Mouse (Mus musculus) kidney, postnatal 0 days (tissue): ENCODE measurements around the gene Lrrc39. TPM values are rescaled to one million over a fixed set of nuclear protein-coding genes. Genes with fewer than 3 reads are reported as not detected.

Experiments
- ATAC-seq: fragments of 200-750 bp; cut with Nextera tagmentation; replicated peaks from 2 replicates; pipeline ENCODE4 v1.8.0; 2017; ENCODE audit warnings: low read depth, moderate number of reproducible peaks, moderate TSS enrichment, moderate library complexity; ENCODE audit not compliant: low FRiP score
- DNase-seq: peaks from one replicate; pipeline ENCODE4 v3.0.0-alpha.2; 2016; ENCODE audit warnings: low spot score
- H3K27ac ChIP-seq: fragments of 300-500 bp; sonication (generic); 2 replicates; pipeline ENCODE4 v1.5.1; 2014; ENCODE audit warnings: mild to moderate bottlenecking
- H3K27me3 ChIP-seq: fragments of 300-500 bp; sonication (generic); 2 replicates; pipeline ENCODE4 v1.6.1; 2014; ENCODE audit warnings: low read length, mixed read lengths; ENCODE audit not compliant: insufficient read depth
- H3K36me3 ChIP-seq: fragments of 300-500 bp; sonication (generic); 2 replicates; pipeline ENCODE4 v1.6.1; 2014; ENCODE audit warnings: low read length, mixed read lengths; ENCODE audit not compliant: insufficient read depth
- H3K4me1 ChIP-seq: fragments of 300-500 bp; sonication (generic); replicated peaks from 2 replicates; pipeline ENCODE4 v1.6.1; 2014; ENCODE audit warnings: antibody characterized with exemption, low read length, mixed read lengths; ENCODE audit not compliant: insufficient read depth
- H3K4me2 ChIP-seq: fragments of 300-500 bp; sonication (generic); 2 replicates; pipeline ENCODE4 v1.6.1; 2014; ENCODE audit warnings: mild to moderate bottlenecking, low read length, moderate library complexity, mixed read lengths
- H3K4me3 ChIP-seq: fragments of 300-500 bp; sonication (generic); replicated peaks from 2 replicates; pipeline ENCODE4 v1.5.1; 2014; ENCODE audit warnings: low read depth, low read length
- H3K9ac ChIP-seq: fragments of 300-500 bp; sonication (generic); 2 replicates; pipeline ENCODE4 v1.6.1; 2014; ENCODE audit warnings: low read depth, low read length
- H3K9me3 ChIP-seq: fragments of 300-500 bp; sonication (generic); replicated peaks from 2 replicates; pipeline ENCODE4 v1.6.1; 2016; ENCODE audit warnings: low read length, inconsistent platforms, mixed read lengths
- CTCF ChIP-seq: IDR thresholded peaks from 2 replicates; pipeline ENCODE4 v1.5.1; 2016; ENCODE audit warnings: antibody characterized with exemption, low read depth, mild to moderate bottlenecking, moderate library complexity
- WGBS: fragments of 180-500 bp; shearing (Covaris S2); extraction: QIAGEN DNeasy Blood & Tissue Kit; methylation state at CpG from one replicate; pipeline ENCODE4 v1.1.7; 2014; 5-methylcytosine and 5-hydroxymethylcytosine counted together
- polyA plus RNA-seq: library from polyadenylated mRNA; unstranded; fragments of >200 nt; fragmentation: Nextera tagmentation; extraction: Ambion mirVana; gene quantifications from 2 replicates; pipeline ENCODE4 v1.2.1, GENCODE M21; 2015

The Lrrc39 gene
- polyA plus RNA-seq, 1 experiment from 2014 or later, result 0.39 TPM

DNA sequence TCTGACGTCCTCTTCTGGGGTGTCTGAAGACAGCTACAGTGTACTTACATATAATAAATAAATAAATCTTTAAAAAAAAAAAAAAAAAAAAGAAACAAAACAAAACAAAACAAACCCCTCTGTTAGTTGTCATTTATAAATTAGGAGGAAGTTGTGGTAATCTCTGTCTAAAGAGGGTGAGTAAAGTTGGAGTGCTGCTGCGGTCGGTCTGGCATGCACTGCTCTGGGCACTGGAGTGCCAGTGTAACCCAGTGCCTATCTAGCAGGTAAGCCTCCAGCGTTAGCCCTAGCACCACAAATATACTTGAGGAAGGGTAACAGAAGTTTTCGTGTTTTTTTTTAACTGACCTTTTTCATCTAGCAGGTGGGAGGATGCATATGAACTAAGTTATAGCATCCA lies 38.2 kb downstream of the Lrrc39 start:
- no peaks in the 10 kb centered on the region for H3K9me3 ChIP-seq
- WGBS, result 77% methylated on average over 5 of the region's 5 CpGs
- no peak overlapping the region for H3K4me3 ChIP-seq
- H3K4me1 ChIP-seq, result no peaks in the 10 kb centered on the region
- no peak overlapping the region for H3K27ac ChIP-seq
- ATAC-seq (no peak), DNase-seq (no peak)
- TF ChIP-seq CTCF, result no peak
- no peak overlapping the region for H3K4me2 ChIP-seq
- H3K27me3 ChIP-seq, result no peaks in the 10 kb centered on the region
- no peak overlapping the region for H3K9ac ChIP-seq
- no peaks in the 10 kb centered on the region for H3K36me3 ChIP-seq

DNA sequence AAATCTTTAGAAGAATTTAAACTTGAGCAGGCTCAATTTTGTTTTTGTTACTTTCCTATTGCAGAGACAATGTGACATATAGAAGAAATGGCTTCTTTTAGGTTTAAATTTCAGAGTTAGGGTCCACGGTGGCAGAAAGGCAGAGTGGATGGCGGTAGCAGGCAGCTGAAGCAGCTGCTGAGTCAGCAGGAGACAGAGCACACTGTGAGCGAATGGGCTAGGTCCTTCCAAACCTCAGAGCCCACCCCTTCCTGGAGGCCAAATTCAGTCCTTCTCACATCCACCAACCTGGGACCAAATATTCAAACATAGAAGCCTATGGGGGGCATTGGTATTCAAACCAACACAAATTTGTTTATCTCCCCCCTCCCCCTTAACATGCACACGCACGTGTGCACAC lies 39.0 kb downstream of the Lrrc39 start:
- no peaks in the 10 kb centered on the region for H3K4me1 ChIP-seq
- H3K4me2 ChIP-seq, result no peak overlapping the region
- DNase-seq, result no peak
- H3K27ac ChIP-seq, result no peak overlapping the region
- H3K9ac ChIP-seq, result no peak overlapping the region
- TF ChIP-seq CTCF, result no peak
- H3K9me3 ChIP-seq, result no peaks in the 10 kb centered on the region
- 89% methylated on average over 5 of the region's 5 CpGs for WGBS
- H3K4me3 ChIP-seq, result no peak overlapping the region
- no peaks in the 10 kb centered on the region for H3K36me3 ChIP-seq
- ATAC-seq, result no peak
- no peaks in the 10 kb centered on the region for H3K27me3 ChIP-seq

DNA sequence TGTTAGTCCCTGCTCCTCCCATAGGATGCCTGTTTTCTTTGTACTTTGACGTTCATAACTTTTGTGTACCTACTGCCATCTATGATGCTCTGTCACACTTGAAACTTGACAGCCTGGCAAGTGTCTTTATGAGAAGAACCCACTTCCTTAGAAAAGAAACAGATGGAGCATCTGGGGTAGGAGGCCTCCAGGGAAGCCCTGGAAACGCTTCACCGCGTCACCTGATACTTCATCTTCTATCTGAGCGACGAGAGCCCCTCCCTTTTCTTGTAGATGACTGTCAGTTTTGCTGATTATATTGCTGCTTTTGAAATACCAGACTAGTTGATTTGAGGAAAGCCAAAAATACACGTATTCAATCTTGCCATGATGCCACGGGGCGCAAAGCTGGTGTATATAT lies 41.8 kb downstream of the Lrrc39 start:
- no peak overlapping the region for H3K4me3 ChIP-seq
- 59% methylated on average over 9 of the region's 9 CpGs for WGBS

DNA sequence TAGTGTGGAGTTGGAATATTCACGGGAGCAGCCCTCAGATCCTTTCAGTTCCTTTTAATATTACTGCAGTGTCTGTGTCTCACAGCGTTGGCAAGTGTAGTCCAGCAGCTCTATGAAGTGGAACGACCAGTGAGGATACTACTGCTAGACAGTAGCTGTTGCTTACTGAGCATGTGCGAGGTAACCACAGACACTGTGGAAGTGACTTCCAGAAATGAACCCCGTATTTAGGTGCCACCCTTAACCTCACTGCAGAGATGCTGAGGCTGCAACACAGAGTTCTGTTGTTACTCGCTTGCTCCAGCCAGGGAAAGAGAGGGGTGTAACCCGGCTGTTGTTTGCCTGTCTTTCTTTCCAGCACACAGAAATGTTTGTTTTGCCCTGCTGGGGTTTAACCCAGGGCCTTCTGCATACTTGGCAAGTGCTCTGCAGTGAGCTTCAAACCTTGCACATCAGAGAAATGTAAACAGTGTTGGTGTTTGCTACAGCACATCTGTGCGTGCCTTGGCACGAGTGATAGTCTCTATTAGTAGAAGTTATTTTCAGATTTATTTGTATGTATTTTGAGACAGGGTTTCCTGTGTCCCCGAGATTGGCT lies 51.6 kb downstream of the Lrrc39 start, which contains the start of gene Trmt13:
Gene Trmt13 (minus strand): TSS at position 293 of the 598 bp plus-strand sequence.
- Histone ChIP-seq H3K4me2 (no peak within 1 kb of the TSS), H3K27me3 (no peaks in the 10 kb centered on the region), H3K4me1 (no peaks in the 10 kb centered on the region), H3K27ac (no peak within 1 kb of the TSS), H3K36me3 (peaks cover 13% of the 10 kb centered on the region; the same call in 1 of the 2 replicates), H3K9me3 (no peaks in the 10 kb centered on the region), H3K4me3 (no peak within 1 kb of the TSS), H3K9ac (no peak within 1 kb of the TSS)
- TF ChIP-seq CTCF, result no peak
- no peak for ATAC-seq
- DNase-seq, result no peak
- 82% methylated on average over 10 of the region's 10 CpGs for WGBS

More for the DNA sequence above, 41.8 kb downstream of the Lrrc39 start:
- H3K9me3 ChIP-seq, result no peaks in the 10 kb centered on the region
- H3K27ac ChIP-seq, result no peak overlapping the region
- H3K9ac ChIP-seq, result no peak overlapping the region
- no peaks in the 10 kb centered on the region for H3K27me3 ChIP-seq
- H3K4me2 ChIP-seq, result no peak overlapping the region
- no peak for ATAC-seq
- TF ChIP-seq CTCF, result no peak
- DNase-seq, result no peak
- H3K36me3 ChIP-seq, result 0 out of 2 replicates have a peak, but pooled peaks cover 4% of the 10 kb centered on the region
- no peaks in the 10 kb centered on the region for H3K4me1 ChIP-seq

DNA sequence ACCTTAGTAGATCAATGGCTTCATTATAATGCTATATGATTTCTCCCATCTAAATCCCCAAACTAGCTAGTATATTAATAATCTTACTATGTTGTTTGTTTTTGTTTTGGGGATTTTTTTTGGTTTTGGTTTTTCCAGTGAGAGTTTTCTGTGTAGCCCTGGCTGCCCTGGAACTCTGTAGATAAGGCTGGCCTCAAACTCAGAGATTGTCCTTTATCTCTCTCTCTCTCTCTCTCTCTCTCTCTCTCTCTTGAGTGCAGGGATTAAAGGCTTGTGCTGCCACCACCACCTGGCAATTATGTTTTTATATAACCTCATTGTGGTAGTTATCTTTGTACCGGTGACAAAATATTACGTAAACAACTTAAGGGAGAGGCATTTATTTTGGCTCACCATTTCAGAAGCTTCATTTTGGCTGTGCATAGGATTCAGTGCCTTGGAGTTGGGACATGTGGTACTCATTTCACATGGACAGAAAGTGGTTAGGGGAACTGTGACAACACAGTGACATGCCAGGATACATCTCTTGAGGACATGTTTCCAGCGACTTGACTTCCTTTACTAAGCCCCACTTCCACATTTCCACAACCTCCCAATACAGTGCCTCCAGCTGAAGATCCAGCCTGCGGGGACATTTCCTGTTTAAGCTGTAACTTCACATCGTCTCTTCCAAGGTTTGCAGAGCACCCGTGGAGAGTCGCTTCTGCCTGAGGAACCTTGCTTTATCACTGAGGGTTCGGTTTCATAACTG lies 52.7 kb downstream of the Lrrc39 start:
- no peaks in the 10 kb centered on the region for H3K9me3 ChIP-seq
- ATAC-seq (no peak), DNase-seq (no peak)
- no peak for TF ChIP-seq CTCF
- no peak overlapping the region for H3K4me3 ChIP-seq
- 88% methylated on average over 8 of the region's 8 CpGs for WGBS
- no peak overlapping the region for H3K27ac ChIP-seq
- no peak overlapping the region for H3K9ac ChIP-seq
- no peak overlapping the region for H3K4me2 ChIP-seq
- H3K27me3 ChIP-seq, result no peaks in the 10 kb centered on the region
- no peaks in the 10 kb centered on the region for H3K4me1 ChIP-seq
- H3K36me3 ChIP-seq, result peaks cover 13% of the 10 kb centered on the region; the same call in 1 of the 2 replicates

DNA sequence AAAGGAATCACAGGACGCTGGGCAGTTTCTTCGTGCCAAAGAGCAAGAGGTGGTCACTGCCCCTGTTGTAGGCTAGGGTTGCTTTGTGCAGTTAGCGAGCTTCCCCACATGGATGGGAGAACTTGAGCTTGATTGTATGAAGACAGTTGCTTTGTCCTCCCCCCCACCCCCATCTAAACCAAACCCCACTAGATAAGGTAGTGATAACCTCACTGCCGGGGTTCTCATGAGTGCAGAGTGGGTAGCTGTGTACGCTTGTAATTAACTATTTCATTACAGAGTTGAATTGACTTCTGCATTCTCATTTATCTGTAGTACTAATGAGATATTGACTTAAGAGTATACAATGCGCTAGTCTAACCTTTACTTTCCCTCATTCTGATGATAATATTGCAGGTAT lies 56.1 kb downstream of the Lrrc39 start:
- H3K4me2 ChIP-seq, result no peak overlapping the region
- DNase-seq (no peak), ATAC-seq (no peak)
- H3K9ac ChIP-seq, result no peak overlapping the region
- WGBS, result 85% methylated on average over 6 of the region's 6 CpGs
- H3K9me3 ChIP-seq, result no peaks in the 10 kb centered on the region
- no peak overlapping the region for H3K27ac ChIP-seq
- no peak overlapping the region for H3K4me3 ChIP-seq
- no peaks in the 10 kb centered on the region for H3K4me1 ChIP-seq
- peaks cover 13% of the 10 kb centered on the region; the same call in 1 of the 2 replicates for H3K36me3 ChIP-seq
- no peak for TF ChIP-seq CTCF
- no peaks in the 10 kb centered on the region for H3K27me3 ChIP-seq
